Mouse (Mus musculus): ENCODE results near the gene Hapln2. TPM values are rescaled to one million over a fixed set of nuclear protein-coding genes. Genes with fewer than 3 reads are reported as not detected.

Gene Hapln2
- not detected in 2 replicates for polyA plus RNA-seq (2016; fragmentation: Nextera tagmentation; extraction: Ambion mirVana)

DNA sequence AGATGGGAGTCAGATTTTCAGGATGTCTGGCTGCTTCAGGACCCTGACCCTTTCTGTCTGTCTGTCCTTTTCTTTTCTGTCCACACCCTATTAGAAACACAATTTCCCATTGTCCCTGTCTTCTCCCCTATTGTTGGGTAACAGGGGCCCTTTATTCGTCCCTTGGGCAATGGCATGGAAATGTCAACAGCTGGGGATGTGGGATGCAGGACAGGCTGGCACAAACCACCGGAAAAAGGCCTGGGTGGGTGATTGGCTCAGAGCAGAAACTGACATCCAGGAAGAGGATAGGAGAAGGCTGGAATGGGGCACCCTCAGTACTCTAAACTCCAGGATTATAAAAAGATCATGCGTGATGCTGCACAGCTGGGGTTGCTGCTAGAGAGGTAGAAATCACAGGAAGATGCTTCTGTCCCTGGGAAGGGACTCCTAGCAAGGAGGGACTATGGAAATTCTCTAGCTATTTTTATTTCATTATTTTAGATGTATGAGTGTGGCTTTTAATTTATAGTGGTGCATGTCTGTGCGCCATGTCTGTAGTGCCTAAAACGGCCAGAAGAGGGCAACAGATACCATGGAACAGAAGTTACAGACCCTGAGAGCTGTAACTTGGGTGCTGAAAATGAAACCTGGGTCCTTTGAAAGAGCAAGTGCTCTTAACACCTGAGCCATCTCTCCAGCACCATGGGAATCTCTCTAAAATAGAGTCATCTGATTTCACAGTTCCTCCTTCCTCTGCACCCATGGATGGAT lies at the start of gene Hapln2:
Gene Hapln2, minus strand, starts transcription at position 150 of the 753 bp plus-strand sequence.
- 58% methylated on average over 5 of the region's 5 CpGs for WGBS
- H3K4me3 ChIP-seq, result no peak within 1 kb of the TSS
- H3K27me3 ChIP-seq (ENCODE audit: poor library complexity, severe bottlenecking), result peaks cover 88% of the 10 kb centered on the region
- H3K9me3 ChIP-seq, result peaks cover 8% of the 10 kb centered on the region; the same call in 1 of the 2 replicates
- H3K4me1 ChIP-seq, result peaks cover 32% of the 10 kb centered on the region
- no peak for DNase-seq (ENCODE audit: extremely low spot score, low spot score)
- H3K36me3 ChIP-seq (replicated peaks), result no peaks in the 10 kb centered on the region
- no peak within 1 kb of the TSS for H3K27ac ChIP-seq

DNA sequence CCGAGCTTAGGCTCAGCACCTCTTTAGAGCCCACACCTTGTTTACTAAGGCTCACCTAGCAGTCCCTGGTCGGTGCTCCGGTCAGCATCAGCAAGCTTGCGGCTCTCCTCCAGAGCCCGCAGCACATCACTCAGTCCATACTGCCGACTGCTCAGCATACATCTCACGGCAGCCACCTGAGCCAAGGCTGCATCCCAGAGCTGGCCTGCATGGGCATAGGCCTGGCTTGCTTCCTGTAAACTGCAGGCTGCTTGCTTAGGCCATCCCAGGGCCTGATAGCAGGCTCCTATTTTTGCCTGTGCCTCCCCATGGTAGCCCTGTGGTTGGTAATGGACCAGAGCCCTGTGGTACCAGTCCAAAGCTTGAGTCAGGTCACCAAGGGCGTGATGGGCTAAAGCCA lies 47.4 kb upstream of the Hapln2 start:
- Histone ChIP-seq H3K4me1 (no peaks in the 10 kb centered on the region), H3K36me3 (replicated peaks) (no peaks in the 10 kb centered on the region), H3K9me3 (no peaks in the 10 kb centered on the region), H3K4me3 (no peak overlapping the region), H3K27me3 (ENCODE audit: poor library complexity, severe bottlenecking) (peaks cover 35% of the 10 kb centered on the region), H3K27ac (no peak overlapping the region)
- 81% methylated on average over 8 of the region's 8 CpGs for WGBS
- DNase-seq (ENCODE audit: extremely low spot score, low spot score), result no peak

DNA sequence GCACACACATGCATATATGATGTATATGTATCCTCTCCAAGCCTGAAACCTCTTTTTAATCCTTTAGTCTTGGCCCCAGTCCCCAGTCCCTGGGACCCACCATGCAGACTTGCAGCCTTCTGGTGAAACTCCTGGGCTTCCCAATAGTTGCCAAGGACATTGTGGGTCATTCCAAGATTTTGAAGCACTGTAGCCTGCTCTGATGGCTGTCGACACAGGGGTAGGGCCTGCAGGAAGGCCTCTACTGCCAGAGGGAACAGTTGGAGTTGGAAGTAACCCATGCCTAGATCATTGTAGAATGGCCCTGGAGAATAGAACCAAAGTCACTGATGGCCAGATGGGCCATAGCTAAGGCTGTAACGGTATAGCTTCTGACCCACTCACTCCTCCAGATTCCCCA lies 47.0 kb upstream of the Hapln2 start:
- 72% methylated on average over 2 of the region's 2 CpGs for WGBS
- DNase-seq (ENCODE audit: extremely low spot score, low spot score), result no peak
- H3K9me3 ChIP-seq, result no peaks in the 10 kb centered on the region
- peaks cover 35% of the 10 kb centered on the region for H3K27me3 ChIP-seq (ENCODE audit: poor library complexity, severe bottlenecking)
- H3K36me3 ChIP-seq (replicated peaks), result no peaks in the 10 kb centered on the region
- no peak overlapping the region for H3K4me3 ChIP-seq
- no peak overlapping the region for H3K27ac ChIP-seq
- H3K4me1 ChIP-seq, result no peaks in the 10 kb centered on the region

- WGBS, result 69% methylated on average over 2 of the region's 2 CpGs
- DNase-seq (ENCODE audit: extremely low spot score, low spot score), result no peak
- no peak overlapping the region for H3K4me3 ChIP-seq
- H3K9me3 ChIP-seq, result no peaks in the 10 kb centered on the region
- no peak overlapping the region for H3K27ac ChIP-seq
- no peaks in the 10 kb centered on the region for H3K4me1 ChIP-seq
- peaks cover 35% of the 10 kb centered on the region for H3K27me3 ChIP-seq (ENCODE audit: poor library complexity, severe bottlenecking)
- no peaks in the 10 kb centered on the region for H3K36me3 ChIP-seq (replicated peaks)
These were observed 46.2 kb upstream of the Hapln2 start for GRCm38 (mm10) chr3:88073631-88074030.

GRCm38 (mm10) chr3:88071783-88072182 lies 44.4 kb upstream of the Hapln2 start:
- Histone ChIP-seq H3K4me3 (no peak overlapping the region), H3K9me3 (no peaks in the 10 kb centered on the region), H3K36me3 (replicated peaks) (no peaks in the 10 kb centered on the region), H3K27me3 (ENCODE audit: poor library complexity, severe bottlenecking) (peaks cover 35% of the 10 kb centered on the region), H3K27ac (no peak overlapping the region), H3K4me1 (no peaks in the 10 kb centered on the region)
- 11% methylated on average over 5 of the region's 5 CpGs for WGBS
- peak; percentile 88 for DNase-seq (ENCODE audit: extremely low spot score, low spot score)

- 39% methylated on average over 2 of the region's 2 CpGs for WGBS
- Histone ChIP-seq H3K27me3 (ENCODE audit: poor library complexity, severe bottlenecking) (peaks cover 28% of the 10 kb centered on the region), H3K9me3 (no peaks in the 10 kb centered on the region), H3K27ac (no peak overlapping the region), H3K4me1 (no peaks in the 10 kb centered on the region), H3K36me3 (replicated peaks) (no peaks in the 10 kb centered on the region), H3K4me3 (no peak overlapping the region)
- DNase-seq (ENCODE audit: extremely low spot score, low spot score), result no peak
These were observed 41.0 kb upstream of the Hapln2 start for GRCm38 (mm10) chr3:88068386-88068785.

GRCm38 (mm10) chr3:88057902-88058696 lies 30.7 kb upstream of the Hapln2 start, which contains the start of gene Naxe:
TSS of gene Naxe (minus strand) at chr3:88058495.
- Histone ChIP-seq H3K27ac (peak within 1 kb of the TSS; percentile 91), H3K36me3 (replicated peaks) (peaks cover 40% of the 10 kb centered on the region), H3K4me3 (peak within 1 kb of the TSS; percentile 77), H3K9me3 (no peaks in the 10 kb centered on the region), H3K27me3 (ENCODE audit: poor library complexity, severe bottlenecking) (no peaks in the 10 kb centered on the region), H3K4me1 (peaks cover 25% of the 10 kb centered on the region)
- under 1% methylated on average over 60 of the region's 60 CpGs for WGBS
- DNase-seq (ENCODE audit: extremely low spot score, low spot score), result peak; percentile 90

GRCm38 (mm10) chr3:88057030-88057429 lies 29.6 kb upstream of the Hapln2 start:
- Histone ChIP-seq H3K4me1 (peaks cover 25% of the 10 kb centered on the region), H3K27ac (no peak overlapping the region), H3K36me3 (replicated peaks) (peaks cover 51% of the 10 kb centered on the region), H3K9me3 (no peaks in the 10 kb centered on the region), H3K27me3 (ENCODE audit: poor library complexity, severe bottlenecking) (no peaks in the 10 kb centered on the region), H3K4me3 (peak overlapping the region; percentile 77; the same call in 1 of the 2 replicates)
- WGBS, result 84% methylated on average over 6 of the region's 6 CpGs
- no peak for DNase-seq (ENCODE audit: extremely low spot score, low spot score)

DNA sequence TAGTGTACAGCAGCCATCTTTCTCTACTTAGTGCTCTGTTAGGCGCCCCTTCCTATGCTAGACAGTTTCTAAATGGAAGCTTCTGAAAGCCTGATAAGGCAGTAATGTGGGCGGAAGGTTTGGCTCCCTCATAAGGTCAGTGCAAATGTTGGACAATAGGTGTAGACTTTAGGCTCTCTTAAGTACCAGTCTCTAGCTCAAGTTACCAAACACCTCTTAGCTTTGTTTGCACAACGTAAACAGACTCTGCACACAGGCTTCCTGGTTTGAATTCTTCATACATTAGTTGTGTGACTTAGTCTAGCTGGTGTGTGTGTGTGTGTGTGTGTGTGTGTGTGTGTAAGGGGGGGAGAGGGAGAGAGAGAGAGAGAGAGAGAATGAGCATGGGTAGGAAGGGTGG lies 22.1 kb upstream of the Hapln2 start:
- Histone ChIP-seq H3K27me3 (ENCODE audit: poor library complexity, severe bottlenecking) (no peaks in the 10 kb centered on the region), H3K9me3 (no peaks in the 10 kb centered on the region), H3K4me3 (no peak overlapping the region), H3K4me1 (peaks cover 3% of the 10 kb centered on the region), H3K27ac (no peak overlapping the region), H3K36me3 (replicated peaks) (peaks cover 79% of the 10 kb centered on the region)
- WGBS, result 86% methylated on average over 3 of the region's 3 CpGs
- no peak for DNase-seq (ENCODE audit: extremely low spot score, low spot score)

GRCm38 (mm10) chr3:88042661-88043421 lies 15.5 kb upstream of the Hapln2 start, which contains the start of gene Gpatch4:
TSS of gene Gpatch4 (plus strand) at chr3:88043108.
- 10% methylated on average over 36 of the region's 36 CpGs for WGBS
- Histone ChIP-seq H3K4me3 (peak within 1 kb of the TSS; percentile 90), H3K4me1 (peaks cover 19% of the 10 kb centered on the region), H3K27ac (peak within 1 kb of the TSS; percentile 83), H3K27me3 (ENCODE audit: poor library complexity, severe bottlenecking) (peaks cover 19% of the 10 kb centered on the region), H3K36me3 (replicated peaks) (peaks cover 23% of the 10 kb centered on the region), H3K9me3 (no peaks in the 10 kb centered on the region)
- peak; percentile 82 for DNase-seq (ENCODE audit: extremely low spot score, low spot score)

DNA sequence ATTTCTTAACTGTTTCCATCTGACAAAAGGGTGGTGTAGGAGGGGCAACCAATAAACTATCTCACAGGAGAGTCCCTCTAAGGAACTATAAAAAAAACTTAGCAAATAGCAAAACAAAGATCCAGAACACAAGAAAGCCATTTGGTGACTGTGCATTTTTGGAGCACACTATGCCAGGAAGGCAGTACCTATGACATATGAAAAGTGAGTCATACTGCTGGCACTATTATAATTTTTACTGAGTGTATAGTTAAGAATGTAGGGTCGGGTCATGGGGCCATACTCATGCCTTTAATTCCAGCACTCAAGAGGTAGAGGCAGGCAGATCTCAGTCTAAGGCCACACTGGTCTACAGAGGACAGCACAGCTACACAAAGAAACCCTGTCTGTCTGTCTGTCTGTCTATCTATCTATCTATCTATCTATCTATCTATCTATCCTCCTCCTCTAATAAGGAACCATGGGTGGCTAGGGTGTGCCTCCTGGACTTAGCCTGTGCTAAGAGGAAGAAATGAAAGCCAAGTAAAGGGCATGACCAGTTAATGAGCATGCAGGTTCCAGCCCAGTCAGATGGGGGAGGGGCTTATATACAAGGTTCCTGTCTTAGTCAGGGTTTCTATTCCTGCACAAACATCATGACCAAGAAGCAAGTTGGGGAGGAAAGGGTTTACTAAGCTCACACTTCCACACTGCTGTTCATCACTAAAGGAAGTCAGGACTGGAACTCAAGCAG lies 8.3 kb upstream of the Hapln2 start:
- no peak overlapping the region for H3K4me3 ChIP-seq
- 60% methylated on average over 1 of the region's 1 CpGs for WGBS
- H3K9me3 ChIP-seq, result no peaks in the 10 kb centered on the region
- H3K27ac ChIP-seq, result no peak overlapping the region
- DNase-seq (ENCODE audit: extremely low spot score, low spot score), result no peak
- H3K27me3 ChIP-seq (ENCODE audit: poor library complexity, severe bottlenecking), result peaks cover 30% of the 10 kb centered on the region
- H3K4me1 ChIP-seq, result peaks cover 9% of the 10 kb centered on the region
- H3K36me3 ChIP-seq (replicated peaks), result no peaks in the 10 kb centered on the region

GRCm38 (mm10) chr3:88033506-88033905 lies 6.1 kb upstream of the Hapln2 start:
- no peak for DNase-seq (ENCODE audit: extremely low spot score, low spot score)
- Histone ChIP-seq H3K27ac (no peak overlapping the region), H3K4me1 (peaks cover 14% of the 10 kb centered on the region), H3K27me3 (ENCODE audit: poor library complexity, severe bottlenecking) (peaks cover 39% of the 10 kb centered on the region), H3K4me3 (no peak overlapping the region), H3K9me3 (0 out of 2 replicates have a peak, but pooled peaks cover under 1% of the 10 kb centered on the region), H3K36me3 (replicated peaks) (no peaks in the 10 kb centered on the region)
- WGBS, result 84% methylated on average over 5 of the region's 5 CpGs

All from forebrain, embryonic 10.5 days (tissue).